Mouse (Mus musculus) left cerebral cortex, postnatal 10 days (tissue): ENCODE data around the gene Cwf19l1. TPM values are rescaled to one million over a fixed set of nuclear protein-coding genes. Genes with fewer than 3 reads are reported as not detected.
A peak's percentile ranks its signal among the peaks of the same experiment; 100 is the strongest.
"Not testable (repeated sequence)": the region's sequence is repeated elsewhere in the genome, so short reads cannot be mapped to it uniquely, and the experiment has no call there.

Source experiments
- DNase-seq, 2 experiments: peaks; one replicate each; pipeline ENCODE4 v3.0.0; 2021 to 2022; ENCODE audit warnings: low spot score in 2 of 2, mixed read lengths in 1 of 2; ENCODE audit errors: extremely low spot score in 1 of 2
- intact Hi-C: fragments of 180-260 bp; cut with DNase I; formaldehyde crosslinking; loops from one replicate; pipeline ENCODE4 v1.15.1; 2025
- total RNA-seq, 2 experiments: library from RNA; stranded (reverse); gene quantifications; 2 replicates each; pipeline ENCODE4 v1.2.3; 2021

The Cwf19l1 gene
- total RNA-seq, 2 experiments from 2014 or later = 17.6 to 18.2 TPM

- intact Hi-C loops = loop anchor here (5.0 kb wide), 1 partner anchor 34 kb away; no protein-coding TSS in a partner anchor
- no peak for DNase-seq
Observed at GRCm38 (mm10) chr19:44121137-44121536, 14.5 kb downstream of the Cwf19l1 start.

DNA sequence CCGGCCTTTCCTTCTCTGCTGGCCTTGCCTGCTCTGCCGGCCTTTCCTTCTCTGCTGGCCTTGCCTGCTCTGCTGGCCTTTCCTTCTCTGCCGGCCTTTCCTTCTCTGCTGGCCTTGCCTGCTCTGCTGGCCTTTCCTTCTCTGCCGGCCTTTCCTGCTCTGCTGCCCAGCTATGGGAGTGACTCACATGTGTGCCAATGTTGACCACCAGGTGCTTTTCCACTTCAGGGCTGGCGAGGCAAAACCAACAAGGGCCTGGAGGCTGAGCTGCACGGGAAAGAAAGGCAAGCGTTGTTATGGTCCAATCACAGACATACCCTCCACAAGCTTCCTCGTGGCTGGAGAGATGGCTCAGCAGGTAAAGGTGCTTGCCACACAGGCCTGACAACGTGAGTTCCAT, 15.0 kb downstream of the Cwf19l1 start:
- intact Hi-C loops = loop anchor here (5.0 kb wide), 1 partner anchor 33 kb away; no protein-coding TSS in a partner anchor
- DNase-seq = not testable (repeated sequence)

DNA sequence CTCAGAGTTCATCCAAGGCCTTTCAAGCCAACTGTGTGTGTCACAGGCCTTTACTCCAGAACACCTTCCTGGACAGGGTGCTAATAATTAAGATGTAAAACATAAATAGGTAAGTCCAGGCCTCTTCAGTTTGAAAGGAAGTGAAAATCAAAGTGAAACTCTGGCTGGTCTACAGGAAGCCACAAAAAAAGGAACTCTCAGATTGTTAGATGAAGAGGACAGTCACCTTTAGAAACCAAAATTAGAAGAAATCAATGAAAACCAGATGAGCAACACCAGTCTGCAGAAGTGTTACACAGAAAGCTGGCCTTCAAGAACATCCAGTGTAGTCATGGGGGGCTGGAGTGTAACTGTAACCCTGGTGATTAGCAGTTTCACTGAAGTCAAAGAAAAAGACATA, 17.9 kb downstream of the Cwf19l1 start:
- no peak for DNase-seq
- intact Hi-C loops = no loop called here

GRCm38 (mm10) chr19:44111706-44112105, 24.0 kb downstream of the Cwf19l1 start:
- DNase-seq = no peak
- intact Hi-C loops = no loop called here

GRCm38 (mm10) chr19:44110356-44110755, 25.3 kb downstream of the Cwf19l1 start:
- intact Hi-C loops = no loop called here
- no peak for DNase-seq

DNA sequence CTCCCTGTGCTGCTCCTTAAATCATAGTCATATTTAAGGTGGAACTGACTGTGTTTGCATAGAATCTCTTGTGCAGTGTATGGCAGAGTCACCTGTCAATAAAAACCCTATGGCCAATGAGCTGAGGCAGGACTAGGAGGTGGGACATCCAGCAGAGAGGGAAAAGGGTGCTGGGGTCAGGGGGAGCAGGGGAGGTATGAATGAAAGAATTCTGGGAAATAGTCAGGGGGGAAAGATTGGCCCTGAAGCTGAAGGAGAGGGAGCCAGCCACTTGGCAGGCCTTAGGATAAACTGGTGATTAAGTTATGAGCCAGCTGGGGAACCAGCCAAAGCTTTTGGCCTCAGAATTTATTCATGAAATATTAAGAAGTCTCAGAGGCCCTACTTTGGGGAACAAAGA, 26.7 kb downstream of the Cwf19l1 start:
- intact Hi-C loops = no loop called here
- no peak for DNase-seq

GRCm38 (mm10) chr19:44107661-44108521, 27.8 kb downstream of the Cwf19l1 start:
- no peak for DNase-seq
- intact Hi-C loops = no loop called here

GRCm38 (mm10) chr19:44106831-44107660, 28.6 kb downstream of the Cwf19l1 start, which contains the start of gene Chuk:
Gene Chuk, minus strand, starts transcription at chr19:44107480.
- intact Hi-C loops = no loop called here
- peak; percentile 92 to 97 for DNase-seq

GRCm38 (mm10) chr19:44104393-44104792, 31.3 kb downstream of the Cwf19l1 start:
- no peak for DNase-seq
- intact Hi-C loops = no loop called here

- DNase-seq = no peak
- intact Hi-C loops = no loop called here
Observed at GRCm38 (mm10) chr19:44103001-44103400, 32.7 kb downstream of the Cwf19l1 start.

DNA sequence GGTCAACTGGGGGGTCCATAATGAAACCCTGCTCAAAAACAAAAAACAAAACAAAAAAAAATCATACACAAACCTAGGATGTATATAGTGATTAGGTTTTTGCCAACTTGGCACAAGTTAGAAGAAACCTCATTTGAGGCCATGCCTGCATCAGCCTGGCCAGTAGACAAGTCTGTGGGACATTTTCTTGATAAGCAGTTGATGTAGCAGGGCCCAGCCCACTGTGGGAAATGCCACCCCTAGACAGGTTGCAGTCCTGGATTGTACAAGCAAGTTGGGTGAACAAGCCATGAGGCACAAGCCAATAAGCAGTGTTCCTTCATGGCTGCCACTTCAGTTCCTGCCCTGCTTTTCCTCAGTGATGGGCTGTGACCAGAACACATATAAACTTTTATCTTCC, 34.8 kb downstream of the Cwf19l1 start:
- intact Hi-C loops = no loop called here
- no peak for DNase-seq

- intact Hi-C loops = loop anchor here (5.0 kb wide), 1 partner anchor 36 kb away; no protein-coding TSS in a partner anchor
- no peak for DNase-seq
Observed at GRCm38 (mm10) chr19:44086278-44086677, 49.4 kb downstream of the Cwf19l1 start.

GRCm38 (mm10) chr19:44080920-44081319, 54.8 kb downstream of the Cwf19l1 start:
- no peak for DNase-seq
- intact Hi-C loops = no loop called here

GRCm38 (mm10) chr19:44080023-44080422, 55.7 kb downstream of the Cwf19l1 start:
- intact Hi-C loops = no loop called here
- no peak for DNase-seq

GRCm38 (mm10) chr19:44077024-44077423, 58.7 kb downstream of the Cwf19l1 start:
- intact Hi-C loops = no loop called here
- DNase-seq = no peak

GRCm38 (mm10) chr19:44076457-44076856, 59.2 kb downstream of the Cwf19l1 start:
- no peak for DNase-seq
- intact Hi-C loops = no loop called here

GRCm38 (mm10) chr19:44074986-44075385, 60.7 kb downstream of the Cwf19l1 start:
- intact Hi-C loops = no loop called here
- DNase-seq = no peak

DNA sequence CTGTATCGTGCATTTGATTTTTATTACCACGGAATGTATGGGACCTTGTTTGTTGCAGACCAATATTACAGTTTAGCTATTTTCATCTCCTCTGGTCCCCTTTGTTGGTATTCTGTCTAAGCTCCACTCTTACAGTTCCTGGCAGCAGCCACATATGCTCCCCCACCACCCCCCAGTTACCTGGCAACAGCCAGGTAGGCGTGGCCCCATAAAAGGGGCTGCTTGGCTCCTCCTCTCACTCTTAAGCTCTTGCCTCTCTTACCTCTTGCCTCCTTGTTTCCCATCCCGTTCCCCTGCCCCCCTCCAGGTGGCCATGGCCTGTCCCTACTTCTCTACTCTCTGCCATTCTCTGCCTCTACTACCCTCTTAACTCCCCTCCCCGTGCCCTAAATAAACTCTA, 64.5 kb downstream of the Cwf19l1 start:
- intact Hi-C loops = no loop called here
- peak in 1 of 2 experiments; percentile 22 for DNase-seq

DNA sequence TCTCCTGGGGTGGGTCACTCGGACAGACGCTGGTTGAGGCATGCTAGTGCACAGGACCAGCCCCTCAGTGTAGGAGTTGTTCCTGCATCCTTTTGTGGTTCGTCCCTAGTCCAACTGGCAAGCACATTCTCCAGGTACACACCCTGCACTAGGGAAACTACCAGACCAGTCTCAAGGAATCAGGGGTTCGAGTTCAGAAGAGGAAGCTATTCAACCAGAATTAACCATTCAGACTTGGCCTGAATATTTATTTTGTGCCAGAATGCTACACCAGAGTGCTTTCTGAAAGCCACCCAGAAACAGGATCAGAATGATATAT, 65.8 kb downstream of the Cwf19l1 start:
- no peak for DNase-seq
- intact Hi-C loops = loop anchor here (10.0 kb wide), 1 partner anchor 335 kb away; no protein-coding TSS in a partner anchor
